Mouse (Mus musculus) embryo, embryonic 10.5 days (tissue): ENCODE data around the gene 1700024G13Rik.

Experiments used
- DNase-seq: peaks from one replicate; pipeline ENCODE4 v3.0.0-alpha.2; 2015; ENCODE audit warnings: low spot score

The 1700024G13Rik gene

GRCm38 (mm10) chr14:32332515-32333445 lies 55.4 kb downstream of the 1700024G13Rik start:
- DNase-seq: no peak

- no peak for DNase-seq
Measured at GRCm38 (mm10) chr14:32327366-32327765, 60.8 kb downstream of the 1700024G13Rik start.
